Mouse (Mus musculus) olfactory bulb, adult 2 months (tissue): Measurements from ENCODE around the gene Scin. TPM values are rescaled to one million over a fixed set of nuclear protein-coding genes. Genes with fewer than 3 reads are reported as not detected.

ENCODE experiments used
- H3K27ac ChIP-seq: fragments of 200-500 bp; 2 replicates; pipeline ENCODE4 v1.5.1; 2012; ENCODE audit warnings: low read depth, low read length; ENCODE audit not compliant: insufficient read depth
- H3K4me1 ChIP-seq: fragments of 200-500 bp; 2 replicates; pipeline ENCODE4 v1.6.1; 2012; ENCODE audit warnings: low read length; ENCODE audit not compliant: control insufficient read depth, insufficient read depth
- H3K4me3 ChIP-seq: fragments of 200-500 bp; 2 replicates; pipeline ENCODE4 v1.5.1; 2012; ENCODE audit warnings: mild to moderate bottlenecking, low read depth, low read length, moderate library complexity; ENCODE audit not compliant: insufficient read depth
- CTCF ChIP-seq: fragments of 200-500 bp; IDR thresholded peaks from 2 replicates; pipeline ENCODE4 v1.5.1; 2012; ENCODE audit warnings: low read depth, mild to moderate bottlenecking, low read length, moderate library complexity; ENCODE audit not compliant: insufficient read depth
- POLR2A ChIP-seq: fragments of 200-500 bp; IDR thresholded peaks from 2 replicates; pipeline ENCODE4 v1.6.1; 2012; ENCODE audit warnings: mild to moderate bottlenecking, low read depth, low read length, moderate library complexity; ENCODE audit not compliant: insufficient read depth
- WGBS: fragments of 180-500 bp; shearing (Covaris S2); methylation state at CpG from one replicate; pipeline ENCODE4 v1.1.7; 2018; 5-methylcytosine and 5-hydroxymethylcytosine counted together
- polyA plus RNA-seq: library from polyadenylated mRNA; stranded (reverse); fragments of >200 nt; gene quantifications from 2 replicates; pipeline ENCODE4 v1.2.4, GENCODE M21; 2012; ENCODE audit warnings: low replicate concordance; ENCODE audit not compliant: missing spikeins, insufficient read depth, insufficient read length

The Scin gene
- polyA plus RNA-seq, 1 experiment, result not detected

- no peak for TF ChIP-seq CTCF
- no peak for TF ChIP-seq POLR2A
- 88% methylated on average over 3 of the region's 3 CpGs for WGBS
- H3K4me3 ChIP-seq, result no peak overlapping the region
- H3K4me1 ChIP-seq, result no peaks in the 10 kb centered on the region
- H3K27ac ChIP-seq, result no peak overlapping the region
Measured at GRCm38 (mm10) chr12:40023014-40023642, 110.9 kb downstream of the Scin start.

GRCm38 (mm10) chr12:40022344-40022743 lies 111.7 kb downstream of the Scin start:
- H3K27ac ChIP-seq, result no peak overlapping the region
- H3K4me3 ChIP-seq, result no peak overlapping the region
- H3K4me1 ChIP-seq, result no peaks in the 10 kb centered on the region
- 82% methylated on average over 3 of the region's 3 CpGs for WGBS
- TF ChIP-seq CTCF, result no peak
- TF ChIP-seq POLR2A, result no peak

GRCm38 (mm10) chr12:40017955-40018505 lies 116.0 kb downstream of the Scin start:
- TF ChIP-seq POLR2A (no peak), CTCF (no peak)
- no peak overlapping the region for H3K4me3 ChIP-seq
- peaks cover 8% of the 10 kb centered on the region; the same call in 1 of the 2 replicates for H3K4me1 ChIP-seq
- 81% methylated on average over 6 of the region's 6 CpGs for WGBS
- H3K27ac ChIP-seq, result no peak overlapping the region

- H3K4me3 ChIP-seq, result peak overlapping the region; percentile 44
- peak overlapping the region; percentile 35 for H3K27ac ChIP-seq
- TF ChIP-seq POLR2A, result no peak
- TF ChIP-seq CTCF, result no peak
- H3K4me1 ChIP-seq, result peaks cover 8% of the 10 kb centered on the region; the same call in 1 of the 2 replicates
- 15% methylated on average over 19 of the region's 19 CpGs for WGBS
Measured at GRCm38 (mm10) chr12:40016648-40017460, 117.2 kb downstream of the Scin start.

GRCm38 (mm10) chr12:40016068-40016467 lies 118.0 kb downstream of the Scin start:
- H3K4me3 ChIP-seq, result no peak overlapping the region
- no peak for TF ChIP-seq CTCF
- TF ChIP-seq POLR2A, result no peak
- 80% methylated on average over 9 of the region's 9 CpGs for WGBS
- peaks cover 8% of the 10 kb centered on the region; the same call in 1 of the 2 replicates for H3K4me1 ChIP-seq
- no peak overlapping the region for H3K27ac ChIP-seq

- no peaks in the 10 kb centered on the region for H3K4me1 ChIP-seq
- no peak overlapping the region for H3K27ac ChIP-seq
- TF ChIP-seq CTCF (no peak), POLR2A (no peak)
- no peak overlapping the region for H3K4me3 ChIP-seq
- 64% methylated on average over 2 of the region's 2 CpGs for WGBS
Measured at GRCm38 (mm10) chr12:40009866-40010265, 124.2 kb downstream of the Scin start.

Other genes starting within 250 kb of the Scin start
- not detected in 2 replicates for gene Arl4a, start 96.2 kb downstream of the Scin start, polyA plus RNA-seq
- not detected in 2 replicates for gene Lsmem1, start 65.3 kb upstream of the Scin start, polyA plus RNA-seq
- gene Ifrd1, start 114.3 kb upstream of the Scin start, polyA plus RNA-seq, result not detected in 2 replicates